Mouse (Mus musculus) stomach, postnatal 0 days (tissue): ENCODE data around the gene Olfr1416. TPM values are rescaled to one million over a fixed set of nuclear protein-coding genes. Genes with fewer than 3 reads are reported as not detected.
"Not testable (repeated sequence)": the region's sequence is repeated elsewhere in the genome, so short reads cannot be mapped to it uniquely, and the experiment has no call there.

ENCODE experiments used
- ATAC-seq: fragments of 200-750 bp; cut with Nextera tagmentation; 2 replicates; pipeline ENCODE4 v1.8.0; 2017; ENCODE audit not compliant: low FRiP score, low TSS enrichment
- DNase-seq: peaks from one replicate; pipeline ENCODE4 v3.0.0-alpha.2; 2016; ENCODE audit warnings: low spot score
- H3K27ac ChIP-seq: fragments of 300-500 bp; sonication (generic); replicated peaks from 2 replicates; pipeline ENCODE4 v1.5.1; 2014; ENCODE audit warnings: mild to moderate bottlenecking, control low read depth
- H3K27me3 ChIP-seq: fragments of 300-500 bp; sonication (generic); 2 replicates; pipeline ENCODE4 v1.6.1; 2014; ENCODE audit warnings: low read length; ENCODE audit not compliant: control insufficient read depth, insufficient read depth
- H3K36me3 ChIP-seq: fragments of 300-500 bp; sonication (generic); 2 replicates; pipeline ENCODE4 v1.6.1; 2014; ENCODE audit warnings: low read length, mixed read lengths; ENCODE audit not compliant: control insufficient read depth, insufficient read depth
- H3K4me1 ChIP-seq: fragments of 300-500 bp; sonication (generic); replicated peaks from 2 replicates; pipeline ENCODE4 v1.6.1; 2014; ENCODE audit warnings: antibody characterized with exemption; ENCODE audit not compliant: control insufficient read depth, insufficient read depth
- H3K4me2 ChIP-seq: fragments of 300-500 bp; sonication (generic); replicated peaks from 2 replicates; pipeline ENCODE4 v1.6.1; 2014; ENCODE audit warnings: low read depth, mild to moderate bottlenecking, control low read depth, moderate library complexity
- H3K4me3 ChIP-seq: fragments of 300-500 bp; sonication (generic); 2 replicates; pipeline ENCODE4 v1.5.1; 2014; ENCODE audit warnings: low read depth, low read length, control low read depth
- H3K9ac ChIP-seq: fragments of 300-500 bp; sonication (generic); 2 replicates; pipeline ENCODE4 v1.6.1; 2014; ENCODE audit warnings: mild to moderate bottlenecking, low read length, control low read depth, mixed read lengths
- H3K9me3 ChIP-seq: fragments of 300-500 bp; sonication (generic); 2 replicates; pipeline ENCODE4 v1.6.1; 2016; ENCODE audit warnings: low read length; ENCODE audit not compliant: control insufficient read depth
- CTCF ChIP-seq: IDR thresholded peaks from 2 replicates; pipeline ENCODE4 v1.5.1; 2016; ENCODE audit warnings: antibody characterized with exemption, low read depth, mild to moderate bottlenecking, moderate library complexity
- EP300 ChIP-seq: optimal IDR thresholded peaks from 2 replicates; pipeline ENCODE3; 2016; ENCODE audit warnings: antibody characterized with exemption
- WGBS: fragments of 180-500 bp; shearing (Covaris S2); extraction: QIAGEN DNeasy Blood & Tissue Kit; methylation state at CpG from one replicate; pipeline ENCODE4 v1.1.7; 2014; 5-methylcytosine and 5-hydroxymethylcytosine counted together
- polyA plus RNA-seq: library from polyadenylated mRNA; unstranded; fragments of >200 nt; fragmentation: Nextera tagmentation; extraction: Ambion mirVana; gene quantifications from 2 replicates; pipeline ENCODE4 v1.2.1, GENCODE M21; 2015

Olfr1416 gene
- not detected in 2 replicates for polyA plus RNA-seq

DNA sequence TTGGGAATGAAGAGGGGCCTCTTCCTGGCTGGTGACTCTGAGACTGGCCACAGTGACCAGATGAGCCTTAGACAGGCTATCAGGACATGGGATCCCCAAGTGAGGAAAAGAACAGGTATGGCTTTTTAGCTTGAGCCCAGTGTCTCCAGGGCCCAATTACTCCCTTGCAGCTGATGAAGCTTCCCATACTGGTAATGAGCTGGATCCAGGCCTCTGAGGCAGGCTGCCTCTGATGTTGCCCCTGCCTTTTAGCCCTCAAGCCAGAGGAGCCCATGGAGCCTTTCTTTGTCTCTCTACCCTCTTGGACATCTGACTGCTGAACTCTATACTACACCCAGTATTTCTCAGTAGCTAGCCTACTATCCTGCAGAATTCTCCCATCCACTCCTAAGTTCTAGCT, at the start of gene Olfr1416:
Olfr1416 (minus strand) TSS at position 101 of the 400 bp plus-strand sequence.
- H3K4me3 ChIP-seq, result no peak within 1 kb of the TSS
- ATAC-seq, result no peak
- no peak within 1 kb of the TSS for H3K9ac ChIP-seq
- no peaks in the 10 kb centered on the region for H3K9me3 ChIP-seq
- H3K4me2 ChIP-seq, result no peak within 1 kb of the TSS
- no peaks in the 10 kb centered on the region for H3K36me3 ChIP-seq
- H3K27ac ChIP-seq, result no peak within 1 kb of the TSS
- H3K4me1 ChIP-seq, result no peaks in the 10 kb centered on the region
- H3K27me3 ChIP-seq, result no peaks in the 10 kb centered on the region
- DNase-seq, result no peak
- no peak for TF ChIP-seq CTCF
- TF ChIP-seq EP300, result no peak

DNA sequence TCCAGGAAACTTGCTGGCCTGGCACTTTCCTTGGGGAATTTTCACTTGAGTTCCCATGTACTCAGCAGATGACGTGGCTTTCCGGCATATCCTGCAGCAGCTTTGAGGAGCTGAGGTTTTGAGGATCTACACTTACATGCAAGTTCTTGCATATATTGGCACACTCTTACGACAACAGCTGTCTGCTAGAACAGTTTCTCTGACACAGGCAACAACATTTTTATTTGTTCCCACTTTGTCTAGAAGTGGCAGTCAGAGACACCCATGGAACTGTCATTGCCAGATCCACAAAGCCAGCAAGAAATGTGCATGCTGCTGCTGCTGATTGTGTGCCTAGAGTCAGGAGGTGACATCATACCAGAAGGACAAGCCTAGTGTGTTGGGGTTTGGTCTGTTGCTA, 38.9 kb upstream of the Olfr1416 start:
- Histone ChIP-seq H3K9ac (no peak overlapping the region), H3K4me3 (no peak overlapping the region), H3K4me1 (no peaks in the 10 kb centered on the region), H3K27me3 (no peaks in the 10 kb centered on the region), H3K4me2 (no peak overlapping the region), H3K27ac (no peak overlapping the region), H3K36me3 (no peaks in the 10 kb centered on the region), H3K9me3 (no peaks in the 10 kb centered on the region)
- ATAC-seq, result no peak
- no peak for DNase-seq
- no peak for TF ChIP-seq CTCF
- no peak for TF ChIP-seq EP300
- 79% methylated on average over 3 of the region's 3 CpGs for WGBS

DNA sequence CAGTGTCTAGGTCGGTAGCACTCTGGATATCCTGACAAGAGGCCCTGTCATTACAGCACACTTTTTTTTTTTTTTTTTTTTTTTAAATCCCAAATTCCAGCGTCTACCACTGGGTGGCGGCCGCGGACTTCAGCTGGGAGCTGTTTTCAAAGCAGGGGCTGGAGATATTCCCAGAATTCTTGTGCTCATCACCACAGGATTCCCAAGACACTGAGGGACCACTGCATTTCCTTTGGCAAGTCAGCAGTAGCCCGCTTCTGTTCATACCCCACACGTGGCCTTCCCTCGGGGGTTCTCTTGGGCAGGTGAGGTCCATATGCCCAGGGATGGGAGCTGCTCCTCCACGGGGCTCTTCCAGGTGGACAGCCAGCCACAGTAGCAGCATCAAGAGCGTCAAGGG, 36.5 kb upstream of the Olfr1416 start:
- 19% methylated on average over 10 of the region's 10 CpGs for WGBS
- H3K36me3 ChIP-seq, result no peaks in the 10 kb centered on the region
- no peak overlapping the region for H3K4me2 ChIP-seq
- H3K9ac ChIP-seq, result no peak overlapping the region
- no peak for ATAC-seq
- H3K4me1 ChIP-seq, result no peaks in the 10 kb centered on the region
- DNase-seq, result peak; percentile 55
- no peak overlapping the region for H3K27ac ChIP-seq
- TF ChIP-seq CTCF (peak; percentile 77), EP300 (no peak)
- no peak overlapping the region for H3K4me3 ChIP-seq
- H3K9me3 ChIP-seq, result no peaks in the 10 kb centered on the region
- H3K27me3 ChIP-seq, result no peaks in the 10 kb centered on the region

DNA sequence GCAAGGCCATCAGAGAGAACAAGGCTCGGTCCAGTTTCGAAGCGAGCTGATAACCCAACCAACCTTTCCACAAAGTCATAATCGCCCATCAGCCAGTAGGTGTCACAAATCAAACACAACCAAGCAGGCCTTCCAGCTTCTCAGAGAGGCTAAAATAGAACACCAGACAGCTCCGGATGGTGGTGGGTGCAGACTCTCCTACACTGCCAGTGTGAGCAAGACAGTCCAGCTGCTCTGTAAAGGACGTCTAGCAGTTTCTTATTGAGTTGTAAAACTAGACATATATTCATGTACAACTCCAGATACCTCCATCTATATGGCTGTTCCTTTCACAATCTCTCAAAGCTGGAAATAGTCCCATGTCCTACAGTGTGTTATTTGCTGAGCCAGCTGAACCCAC, 34.1 kb upstream of the Olfr1416 start:
- TF ChIP-seq CTCF (no peak), EP300 (no peak)
- no peak overlapping the region for H3K4me3 ChIP-seq
- H3K27ac ChIP-seq, result no peak overlapping the region
- no peaks in the 10 kb centered on the region for H3K4me1 ChIP-seq
- H3K36me3 ChIP-seq, result no peaks in the 10 kb centered on the region
- WGBS, result 81% methylated on average over 6 of the region's 6 CpGs
- no peak overlapping the region for H3K4me2 ChIP-seq
- no peak overlapping the region for H3K9ac ChIP-seq
- no peak for DNase-seq
- no peak for ATAC-seq
- no peaks in the 10 kb centered on the region for H3K27me3 ChIP-seq
- no peaks in the 10 kb centered on the region for H3K9me3 ChIP-seq

DNA sequence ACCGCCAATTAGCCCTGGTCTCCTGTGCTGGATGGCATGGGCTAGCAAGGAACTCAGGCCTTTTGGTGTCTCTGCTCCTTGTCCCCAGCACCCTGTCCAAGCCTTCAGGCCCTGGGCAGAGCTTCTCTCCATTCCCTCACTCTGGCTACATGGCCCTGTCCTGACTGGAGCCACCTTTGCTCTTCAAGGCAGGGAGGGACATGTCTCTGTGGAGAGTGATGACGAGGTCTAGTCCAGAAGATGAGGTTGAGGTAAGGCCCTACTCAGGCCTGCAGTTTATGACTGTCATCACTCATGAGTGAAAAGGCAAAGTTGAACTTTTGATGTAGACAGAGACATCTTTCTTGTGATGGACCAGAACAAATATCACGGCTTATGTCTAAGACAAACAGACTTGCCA, 33.6 kb upstream of the Olfr1416 start, which contains the start of gene Olfr1414:
Olfr1414 (minus strand) TSS at position 101 of the 400 bp plus-strand sequence.
- DNase-seq, result no peak
- no peak within 1 kb of the TSS for H3K4me3 ChIP-seq
- H3K27ac ChIP-seq, result no peak within 1 kb of the TSS
- no peak for TF ChIP-seq EP300
- TF ChIP-seq CTCF, result no peak
- H3K36me3 ChIP-seq, result no peaks in the 10 kb centered on the region
- ATAC-seq, result no peak
- 68% methylated on average over 3 of the region's 3 CpGs for WGBS
- no peak within 1 kb of the TSS for H3K4me2 ChIP-seq
- H3K9ac ChIP-seq, result no peak within 1 kb of the TSS
- H3K4me1 ChIP-seq, result no peaks in the 10 kb centered on the region
- H3K9me3 ChIP-seq, result no peaks in the 10 kb centered on the region
- no peaks in the 10 kb centered on the region for H3K27me3 ChIP-seq

DNA sequence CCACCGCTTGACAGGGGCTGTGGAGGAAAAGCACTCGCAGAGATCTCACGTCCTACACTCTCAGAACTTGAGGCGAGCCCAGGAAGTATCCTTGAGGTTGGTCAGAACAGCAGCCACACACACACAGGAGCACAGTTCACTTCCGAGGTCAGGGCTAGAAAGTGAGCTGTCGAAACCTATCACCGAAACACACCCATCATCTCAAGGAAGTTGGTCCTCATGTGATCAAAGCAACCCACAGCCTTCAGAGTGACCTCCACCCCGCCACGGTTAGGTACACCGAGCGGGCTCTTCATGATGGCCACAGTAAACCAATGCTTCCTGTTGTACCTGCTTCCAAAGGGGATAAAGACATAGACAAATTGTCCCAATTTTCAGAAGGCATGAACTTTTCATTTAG, 30.5 kb upstream of the Olfr1416 start:
- ATAC-seq, result no peak
- 69% methylated on average over 11 of the region's 11 CpGs for WGBS
- Histone ChIP-seq H3K4me2 (no peak overlapping the region), H3K9ac (no peak overlapping the region), H3K27me3 (no peaks in the 10 kb centered on the region), H3K4me3 (no peak overlapping the region), H3K9me3 (no peaks in the 10 kb centered on the region), H3K27ac (no peak overlapping the region), H3K36me3 (no peaks in the 10 kb centered on the region), H3K4me1 (no peaks in the 10 kb centered on the region)
- no peak for DNase-seq
- TF ChIP-seq EP300 (no peak), CTCF (no peak)

DNA sequence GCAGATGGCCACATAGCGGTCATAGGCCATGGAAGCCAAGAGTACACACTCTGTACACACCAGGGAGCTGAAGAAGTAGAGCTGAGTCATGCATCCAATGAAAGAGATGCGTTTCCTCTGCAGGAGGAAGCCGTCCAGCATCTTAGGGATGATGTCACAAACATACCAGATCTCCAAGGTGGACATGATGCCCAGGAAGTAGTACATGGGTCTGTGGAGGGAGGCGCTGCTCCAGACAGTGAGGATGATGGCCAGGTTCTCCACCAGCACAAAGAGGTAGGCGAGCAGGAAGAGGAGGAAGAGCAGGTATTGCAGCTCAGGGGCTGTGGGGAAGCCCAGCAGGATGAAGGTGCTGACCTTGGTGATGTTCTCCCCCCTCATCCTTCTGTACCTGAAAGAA, 26.7 kb upstream of the Olfr1416 start:
- not testable (repeated sequence) for H3K4me2 ChIP-seq, H3K4me3 ChIP-seq, H3K4me1 ChIP-seq, DNase-seq, H3K36me3 ChIP-seq, H3K27me3 ChIP-seq, H3K9ac ChIP-seq, H3K9me3 ChIP-seq, ATAC-seq, H3K27ac ChIP-seq
- WGBS, result 88% methylated on average over 4 of the region's 5 CpGs
